Mouse (Mus musculus) limb, embryonic 13.5 days (tissue): ENCODE data around the gene Vmn1r233. TPM values are rescaled to one million over a fixed set of nuclear protein-coding genes. Genes with fewer than 3 reads are reported as not detected.
A peak's percentile ranks its signal among the peaks of the same experiment; 100 is the strongest.

Experiments used
- ATAC-seq: fragments of 200-750 bp; cut with Nextera tagmentation; 2 replicates; pipeline ENCODE4 v1.8.0; 2017; ENCODE audit warnings: low read depth, moderate number of reproducible peaks, moderate TSS enrichment; ENCODE audit not compliant: low FRiP score
- H3K27ac ChIP-seq: fragments of 300-500 bp; sonication (generic); 2 replicates; pipeline ENCODE4 v1.5.1; 2015; ENCODE audit warnings: inconsistent platforms, mild to moderate bottlenecking, moderate library complexity
- H3K27me3 ChIP-seq: fragments of 300-500 bp; sonication (generic); 2 replicates; pipeline ENCODE4 v1.6.1; 2015; ENCODE audit warnings: mild to moderate bottlenecking, inconsistent platforms
- H3K36me3 ChIP-seq: fragments of 300-500 bp; sonication (generic); 2 replicates; pipeline ENCODE4 v1.6.1; 2015; ENCODE audit warnings: inconsistent platforms, mild to moderate bottlenecking, moderate library complexity
- H3K4me1 ChIP-seq: fragments of 300-500 bp; sonication (generic); 2 replicates; pipeline ENCODE4 v1.6.1; 2015; ENCODE audit warnings: inconsistent platforms
- H3K4me2 ChIP-seq: fragments of 300-500 bp; sonication (generic); replicated peaks from 2 replicates; pipeline ENCODE4 v1.6.1; 2015; ENCODE audit warnings: inconsistent platforms, mild to moderate bottlenecking, moderate library complexity
- H3K4me3 ChIP-seq: fragments of 300-500 bp; sonication (generic); 2 replicates; pipeline ENCODE4 v1.5.1; 2015; ENCODE audit warnings: moderate library complexity, mild to moderate bottlenecking, inconsistent platforms
- H3K9ac ChIP-seq: fragments of 300-500 bp; sonication (generic); 2 replicates; pipeline ENCODE4 v1.6.1; 2015; ENCODE audit warnings: mild to moderate bottlenecking, inconsistent platforms
- H3K9me3 ChIP-seq: fragments of 300-500 bp; sonication (generic); 2 replicates; pipeline ENCODE4 v1.6.1; 2016; ENCODE audit warnings: inconsistent platforms
- WGBS: fragments of 180-500 bp; shearing (Covaris S2); methylation state at CpG from one replicate; pipeline ENCODE4 v1.1.7; 2015; 5-methylcytosine and 5-hydroxymethylcytosine counted together
- polyA plus RNA-seq: library from polyadenylated mRNA; unstranded; fragments of >200 nt; fragmentation: Nextera tagmentation; extraction: Ambion mirVana; gene quantifications from 2 replicates; pipeline ENCODE4 v1.2.1, GENCODE M21; 2015

The Vmn1r233 gene
- polyA plus RNA-seq, 1 experiment from 2014 or later: not detected

GRCm38 (mm10) chr17:20944226-20944625 lies 52.0 kb downstream of the Vmn1r233 start:
- Histone ChIP-seq H3K27me3 (no peaks in the 10 kb centered on the region), H3K9ac (peak overlapping the region; percentile 63), H3K4me3 (peak overlapping the region; percentile 57), H3K4me2 (peak overlapping the region; percentile 68), H3K4me1 (peaks cover 30% of the 10 kb centered on the region), H3K27ac (peak overlapping the region; percentile 92), H3K9me3 (no peaks in the 10 kb centered on the region), H3K36me3 (no peaks in the 10 kb centered on the region)
- no peak for ATAC-seq
- WGBS: 43% methylated on average over 3 of the region's 3 CpGs

Other genes starting within 250 kb of the Vmn1r233 start
- gene Vmn1r228, start 210.3 kb downstream of the Vmn1r233 start, polyA plus RNA-seq: not detected in 2 replicates
- gene Vmn1r229, start 184.9 kb downstream of the Vmn1r233 start, polyA plus RNA-seq: not detected in 2 replicates
- gene Vmn1r230, start 156.0 kb downstream of the Vmn1r233 start, polyA plus RNA-seq: not detected in 2 replicates
- gene Vmn1r231, start 91.4 kb downstream of the Vmn1r233 start, polyA plus RNA-seq: not detected in 2 replicates
- not detected in 2 replicates for gene Vmn1r232, start 76.8 kb downstream of the Vmn1r233 start, polyA plus RNA-seq
- 375 and 377 TPM in 2 replicates for gene Ppp2r1a, start 51.2 kb downstream of the Vmn1r233 start, polyA plus RNA-seq
- 20.5 and 21.1 TPM in 2 replicates for gene Zfp160, start 12.4 kb upstream of the Vmn1r233 start, polyA plus RNA-seq
- gene Vmn1r234, start 229.6 kb upstream of the Vmn1r233 start, polyA plus RNA-seq: not detected in 2 replicates